Mouse (Mus musculus) ES-E14 (cell line): ENCODE data around the gene Junb.

ENCODE experiments used
- CHD2 ChIP-seq: IDR thresholded peaks from 2 replicates; pipeline ENCODE4 v1.6.1; 2014; ENCODE audit warnings: mild to moderate bottlenecking, low read depth, low read length, inconsistent platforms
- HCFC1 ChIP-seq: IDR thresholded peaks from 2 replicates; pipeline ENCODE4 v1.6.1; 2012; ENCODE audit warnings: low read length, inconsistent platforms, borderline replicate concordance; ENCODE audit not compliant: insufficient read depth
- MAFK ChIP-seq: IDR thresholded peaks from 2 replicates; pipeline ENCODE4 v1.6.1; 2014; ENCODE audit warnings: mild to moderate bottlenecking, low read depth, low read length, inconsistent platforms; ENCODE audit not compliant: insufficient read depth
- ZNF384 ChIP-seq: IDR thresholded peaks from 2 replicates; pipeline ENCODE4 v1.6.1; 2012; ENCODE audit warnings: low read depth, low read length, inconsistent platforms

DNA sequence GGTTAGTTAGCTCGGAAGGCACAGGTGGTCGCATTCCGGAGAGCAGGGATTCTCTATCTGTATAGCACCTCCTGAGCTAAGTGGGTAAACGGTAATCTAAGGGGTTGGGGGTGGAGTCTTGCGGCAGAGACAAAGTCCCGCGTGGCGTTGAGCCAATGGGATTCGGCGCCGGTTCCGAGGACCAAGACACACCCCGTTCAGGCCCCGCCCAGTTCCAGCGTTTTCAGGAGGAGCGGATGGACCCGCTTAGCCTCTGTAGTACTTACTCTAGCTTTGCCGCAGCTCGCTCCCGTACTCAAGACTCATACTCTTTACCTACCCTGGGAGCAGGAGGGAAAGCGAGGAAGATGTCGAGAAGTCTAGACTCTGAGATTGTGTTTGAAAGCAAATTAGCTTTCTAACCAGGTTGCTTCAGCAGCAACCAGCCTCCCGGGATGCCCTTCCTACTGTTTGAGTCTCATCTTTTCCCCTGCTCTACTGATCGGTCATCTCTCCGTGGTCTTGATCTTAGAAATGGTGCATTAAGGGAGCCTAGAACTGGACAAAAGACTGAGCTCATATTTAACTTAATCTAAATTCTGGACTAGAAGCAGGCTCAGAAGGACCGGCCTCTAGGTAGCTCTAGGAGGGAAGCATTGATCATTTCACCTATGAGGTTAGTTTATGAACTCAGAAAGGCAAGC, 33.9 kb downstream of the Junb start:
- TF ChIP-seq CHD2 = no peak
- no peak for TF ChIP-seq MAFK
- no peak for TF ChIP-seq HCFC1
- TF ChIP-seq ZNF384 = no peak
